Mouse (Mus musculus) limb, embryonic 10.5 days (tissue): ENCODE measurements at regions not wholly inside any gene's neighbourhood (a gene's known extent, or its start where the extent isn't known, plus 50 kb on each side); places are given as distances from the start of the nearest gene placed in this dataset.
"Not testable (repeated sequence)": the region's sequence is repeated elsewhere in the genome, so short reads cannot be mapped to it uniquely, and the experiment has no call there.

Experiments used
- DNase-seq: peaks from one replicate; pipeline ENCODE4 v3.0.0-alpha.2; 2017; ENCODE audit warnings: low spot score
- H3K27ac ChIP-seq: fragments of 300-500 bp; sonication (generic); 2 replicates; pipeline ENCODE4 v1.5.1; 2016; ENCODE audit warnings: mild to moderate bottlenecking
- H3K27me3 ChIP-seq: fragments of 300-500 bp; sonication (generic); 2 replicates; pipeline ENCODE4 v1.6.1; 2016; ENCODE audit warnings: low read depth, mild to moderate bottlenecking; ENCODE audit not compliant: poor library complexity, severe bottlenecking
- H3K36me3 ChIP-seq: fragments of 300-500 bp; sonication (generic); 2 replicates; pipeline ENCODE4 v1.6.1; 2016; ENCODE audit warnings: mild to moderate bottlenecking, moderate library complexity
- H3K4me1 ChIP-seq: fragments of 300-500 bp; sonication (generic); 2 replicates; pipeline ENCODE4 v1.6.1; 2016
- H3K4me3 ChIP-seq: fragments of 300-500 bp; sonication (generic); 2 replicates; pipeline ENCODE4 v1.5.1; 2016; ENCODE audit warnings: mild to moderate bottlenecking, moderate library complexity
- H3K9me3 ChIP-seq: fragments of 300-500 bp; sonication (generic); replicated peaks from 2 replicates; pipeline ENCODE4 v1.6.1; 2016; ENCODE audit warnings: mild to moderate bottlenecking
- WGBS: fragments of 180-500 bp; shearing (Covaris S2); methylation state at CpG from one replicate; pipeline ENCODE4 v1.1.7; 2016; 5-methylcytosine and 5-hydroxymethylcytosine counted together

DNA sequence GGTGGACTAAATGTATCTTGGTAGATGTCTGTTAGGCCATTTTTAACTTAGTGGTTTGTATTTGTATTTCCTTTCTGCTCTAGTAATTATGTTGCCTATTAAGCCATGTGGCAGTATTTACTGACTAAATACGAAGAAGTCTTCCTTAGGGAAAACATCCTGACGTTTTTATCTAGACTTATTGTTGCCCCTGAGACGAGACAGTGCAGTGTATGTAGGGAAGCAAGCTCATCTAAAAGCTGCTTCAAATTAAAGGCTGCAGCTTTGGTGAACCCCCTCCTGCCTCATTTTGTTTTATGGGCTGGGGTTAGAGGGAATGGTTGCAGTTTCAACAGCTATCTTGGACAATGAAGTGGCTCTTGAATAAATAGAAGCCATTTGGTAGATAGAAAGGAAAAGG lies 54.6 kb upstream of the C1galt1 start:
- H3K9me3 ChIP-seq, result no peaks in the 10 kb centered on the region
- H3K27me3 ChIP-seq, result no peaks in the 10 kb centered on the region
- no peak for DNase-seq
- 21% methylated on average over 3 of the region's 3 CpGs for WGBS
- no peak overlapping the region for H3K4me3 ChIP-seq
- H3K27ac ChIP-seq, result no peak overlapping the region
- no peaks in the 10 kb centered on the region for H3K36me3 ChIP-seq
- peaks cover 16% of the 10 kb centered on the region; the same call in 1 of the 2 replicates for H3K4me1 ChIP-seq

DNA sequence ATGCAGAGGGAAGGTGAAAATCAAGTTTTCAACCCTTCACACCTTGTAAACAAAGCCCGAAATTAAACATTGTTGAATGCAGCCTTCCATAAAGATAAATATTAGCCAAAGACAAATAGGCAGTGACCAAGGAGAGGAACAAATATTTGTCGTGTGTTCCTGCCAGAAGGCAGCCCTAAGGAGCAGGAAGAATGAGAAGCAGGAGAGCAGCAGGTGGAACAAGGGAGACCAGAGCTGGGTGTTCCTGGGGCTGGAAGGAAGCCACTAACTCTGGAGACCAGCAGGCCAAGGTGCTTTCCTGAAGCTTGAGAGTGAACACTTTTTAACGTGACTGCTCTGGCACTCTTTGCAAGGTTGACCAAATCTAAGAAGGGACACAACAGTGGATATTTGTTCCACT lies 55.6 kb upstream of the C1galt1 start:
- no peak overlapping the region for H3K27ac ChIP-seq
- WGBS, result 81% methylated on average over 3 of the region's 3 CpGs
- no peaks in the 10 kb centered on the region for H3K36me3 ChIP-seq
- DNase-seq, result no peak
- no peaks in the 10 kb centered on the region for H3K9me3 ChIP-seq
- H3K27me3 ChIP-seq, result no peaks in the 10 kb centered on the region
- H3K4me1 ChIP-seq, result peaks cover 16% of the 10 kb centered on the region; the same call in 1 of the 2 replicates
- H3K4me3 ChIP-seq, result no peak overlapping the region

DNA sequence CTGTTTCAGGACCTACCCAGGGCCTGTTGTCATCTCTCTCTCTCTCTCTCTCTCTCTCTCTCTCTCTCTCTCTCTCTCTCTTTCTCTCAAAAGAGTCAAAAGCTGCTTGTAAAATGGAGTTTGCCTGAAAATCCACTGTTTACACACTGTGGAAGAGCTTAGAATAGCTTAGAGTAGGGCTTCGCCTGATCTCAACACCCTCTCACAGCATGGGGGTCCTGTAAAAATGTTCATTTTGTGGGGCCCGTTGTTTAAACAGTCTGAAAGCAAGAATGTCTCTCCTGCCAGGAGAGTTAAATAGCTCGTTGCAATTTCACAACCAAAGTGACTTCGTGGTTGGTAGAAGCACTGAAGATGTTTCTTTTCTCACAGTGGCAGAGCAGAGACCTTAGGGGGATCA lies 59.2 kb upstream of the C1galt1 start:
- Histone ChIP-seq H3K4me3 (no peak overlapping the region), H3K4me1 (0 out of 2 replicates have a peak, but pooled peaks cover 16% of the 10 kb centered on the region), H3K36me3 (no peaks in the 10 kb centered on the region), H3K27me3 (no peaks in the 10 kb centered on the region), H3K9me3 (no peaks in the 10 kb centered on the region), H3K27ac (0 out of 2 replicates have a peak overlapping the region, but pooled peaks have one; percentile 22)
- DNase-seq, result no peak
- 81% methylated on average over 4 of the region's 4 CpGs for WGBS

DNA sequence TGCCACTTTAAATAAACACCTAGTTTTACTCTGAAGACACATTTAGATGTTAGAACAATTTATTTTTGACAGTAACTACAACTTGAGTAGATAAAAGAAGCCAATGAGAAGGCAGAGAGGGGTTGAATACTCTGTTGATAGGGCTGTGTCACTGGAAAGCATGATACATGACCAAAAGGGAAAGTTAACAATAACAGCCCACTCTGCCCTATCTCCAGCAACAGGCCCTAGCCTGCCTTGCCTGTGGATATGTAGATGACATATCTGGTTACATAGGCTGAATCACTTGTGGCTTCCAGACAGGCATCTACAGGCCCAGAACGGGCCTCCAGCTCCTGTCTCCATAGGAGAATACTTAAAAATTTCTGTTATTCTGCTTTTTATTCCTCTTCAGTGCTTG lies 61.6 kb upstream of the C1galt1 start:
- Histone ChIP-seq H3K9me3 (no peaks in the 10 kb centered on the region), H3K27ac (no peak overlapping the region), H3K4me1 (0 out of 2 replicates have a peak, but pooled peaks cover 11% of the 10 kb centered on the region), H3K36me3 (no peaks in the 10 kb centered on the region), H3K4me3 (no peak overlapping the region), H3K27me3 (no peaks in the 10 kb centered on the region)
- no peak for DNase-seq
- WGBS, result 85% methylated on average over 1 of the region's 1 CpGs

GRCm38 (mm10) chr6:7779959-7780358 lies 64.7 kb upstream of the C1galt1 start:
- no peaks in the 10 kb centered on the region for H3K4me1 ChIP-seq
- H3K4me3 ChIP-seq, result no peak overlapping the region
- no peaks in the 10 kb centered on the region for H3K36me3 ChIP-seq
- DNase-seq, result no peak
- no peaks in the 10 kb centered on the region for H3K27me3 ChIP-seq
- H3K27ac ChIP-seq, result no peak overlapping the region
- no peaks in the 10 kb centered on the region for H3K9me3 ChIP-seq
- 90% methylated on average over 2 of the region's 2 CpGs for WGBS

GRCm38 (mm10) chr6:7778642-7779404 lies 65.8 kb upstream of the C1galt1 start:
- H3K4me1 ChIP-seq, result no peaks in the 10 kb centered on the region
- H3K4me3 ChIP-seq, result no peak overlapping the region
- WGBS, result 77% methylated on average over 7 of the region's 7 CpGs
- no peak overlapping the region for H3K27ac ChIP-seq
- DNase-seq, result no peak
- H3K27me3 ChIP-seq, result no peaks in the 10 kb centered on the region
- H3K36me3 ChIP-seq, result no peaks in the 10 kb centered on the region
- no peaks in the 10 kb centered on the region for H3K9me3 ChIP-seq

GRCm38 (mm10) chr6:7768421-7768820 lies 75.4 kb upstream of the Asns start:
- H3K27me3 ChIP-seq, result no peaks in the 10 kb centered on the region
- DNase-seq, result no peak
- no peaks in the 10 kb centered on the region for H3K9me3 ChIP-seq
- H3K36me3 ChIP-seq, result no peaks in the 10 kb centered on the region
- no peak overlapping the region for H3K27ac ChIP-seq
- H3K4me1 ChIP-seq, result no peaks in the 10 kb centered on the region
- H3K4me3 ChIP-seq, result no peak overlapping the region

GRCm38 (mm10) chr6:7767631-7768030 lies 74.6 kb upstream of the Asns start:
- Histone ChIP-seq H3K4me1 (no peaks in the 10 kb centered on the region), H3K4me3 (no peak overlapping the region), H3K27me3 (no peaks in the 10 kb centered on the region), H3K36me3 (no peaks in the 10 kb centered on the region), H3K9me3 (no peaks in the 10 kb centered on the region), H3K27ac (no peak overlapping the region)
- WGBS, result 87% methylated on average over 4 of the region's 4 CpGs
- DNase-seq, result no peak

- no peak overlapping the region for H3K4me3 ChIP-seq
- H3K36me3 ChIP-seq, result no peaks in the 10 kb centered on the region
- DNase-seq, result no peak
- no peaks in the 10 kb centered on the region for H3K9me3 ChIP-seq
- no peak overlapping the region for H3K27ac ChIP-seq
- whole genome bisulfite sequencing, result 83% methylated on average over 5 of the region's 5 CpGs
- H3K27me3 ChIP-seq, result no peaks in the 10 kb centered on the region
- H3K4me1 ChIP-seq, result no peaks in the 10 kb centered on the region
Observed at GRCm38 (mm10) chr6:7759385-7759784, 66.3 kb upstream of the Asns start.

DNA sequence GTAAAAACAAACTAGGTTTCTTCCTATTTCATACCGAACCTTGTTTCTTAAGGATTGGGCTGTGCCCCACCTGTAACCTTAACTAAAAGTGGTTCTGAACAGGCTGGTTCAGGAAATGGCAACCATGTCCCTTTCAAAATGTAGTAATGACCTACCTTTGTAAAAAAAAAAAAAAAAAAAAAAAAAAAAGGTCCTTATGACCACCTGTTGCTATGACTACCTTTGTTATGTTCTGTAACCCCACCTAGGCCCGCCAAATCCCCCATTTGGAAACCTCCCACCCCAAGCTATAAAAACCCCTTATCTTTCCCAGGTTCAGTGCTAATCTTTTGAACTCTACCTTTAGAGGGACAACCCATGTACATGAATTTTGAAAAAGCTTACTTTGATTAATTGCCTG lies 60.8 kb upstream of the Asns start:
- no peaks in the 10 kb centered on the region for H3K27me3 ChIP-seq
- H3K9me3 ChIP-seq, result no peaks in the 10 kb centered on the region
- DNase-seq, result no peak
- H3K27ac ChIP-seq, result no peak overlapping the region
- peaks cover 10% of the 10 kb centered on the region for H3K4me1 ChIP-seq
- H3K36me3 ChIP-seq, result no peaks in the 10 kb centered on the region
- WGBS, result 87% methylated on average over 2 of the region's 2 CpGs
- no peak overlapping the region for H3K4me3 ChIP-seq

DNA sequence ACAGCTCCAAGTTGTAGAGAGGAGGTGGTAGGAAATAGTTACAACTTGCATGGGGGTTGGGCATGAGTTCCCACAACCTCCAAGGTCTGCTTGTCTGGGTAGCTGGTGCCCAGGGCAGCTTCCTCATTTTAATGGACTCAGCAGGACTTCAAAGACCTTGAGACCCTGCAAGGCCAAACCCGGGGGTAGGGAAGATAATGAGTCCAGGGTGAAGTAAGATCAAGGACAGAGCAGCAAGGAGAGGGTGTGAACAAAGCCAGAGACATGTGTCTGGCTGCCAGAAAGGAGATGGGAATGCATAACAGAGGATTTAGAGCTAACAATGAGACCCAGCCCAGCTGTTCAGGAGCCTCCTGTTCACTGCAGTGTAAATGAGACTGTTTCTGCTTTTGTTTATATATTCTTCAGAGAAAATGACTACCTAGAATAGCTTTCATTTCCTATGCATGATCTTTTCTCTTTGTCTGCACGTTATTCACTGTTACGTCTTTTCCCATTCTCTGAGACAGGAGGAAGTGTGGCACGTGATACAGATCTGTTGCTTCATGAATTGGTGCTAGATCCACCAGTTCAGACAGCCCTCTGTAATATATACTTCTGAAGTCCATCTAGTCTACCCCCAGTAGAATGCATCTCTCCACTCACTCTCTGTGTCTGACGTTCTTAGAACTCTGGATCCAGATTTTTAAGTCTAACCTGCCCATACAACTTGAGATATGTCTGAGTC lies 60.0 kb upstream of the Asns start:
- H3K36me3 ChIP-seq, result no peaks in the 10 kb centered on the region
- no peaks in the 10 kb centered on the region for H3K27me3 ChIP-seq
- no peak for DNase-seq
- H3K4me1 ChIP-seq, result peaks cover 10% of the 10 kb centered on the region
- H3K4me3 ChIP-seq, result no peak overlapping the region
- H3K9me3 ChIP-seq, result no peaks in the 10 kb centered on the region
- H3K27ac ChIP-seq, result peak overlapping the region; percentile 40
- 60% methylated on average over 5 of the region's 5 CpGs for WGBS

GRCm38 (mm10) chr6:7748536-7748935 lies 55.5 kb upstream of the Asns start:
- no peaks in the 10 kb centered on the region for H3K36me3 ChIP-seq
- no peak overlapping the region for H3K4me3 ChIP-seq
- H3K27ac ChIP-seq, result no peak overlapping the region
- no peaks in the 10 kb centered on the region for H3K27me3 ChIP-seq
- peaks cover 10% of the 10 kb centered on the region for H3K4me1 ChIP-seq
- H3K9me3 ChIP-seq, result no peaks in the 10 kb centered on the region
- DNase-seq, result no peak
- WGBS, result 89% methylated on average over 3 of the region's 3 CpGs

DNA sequence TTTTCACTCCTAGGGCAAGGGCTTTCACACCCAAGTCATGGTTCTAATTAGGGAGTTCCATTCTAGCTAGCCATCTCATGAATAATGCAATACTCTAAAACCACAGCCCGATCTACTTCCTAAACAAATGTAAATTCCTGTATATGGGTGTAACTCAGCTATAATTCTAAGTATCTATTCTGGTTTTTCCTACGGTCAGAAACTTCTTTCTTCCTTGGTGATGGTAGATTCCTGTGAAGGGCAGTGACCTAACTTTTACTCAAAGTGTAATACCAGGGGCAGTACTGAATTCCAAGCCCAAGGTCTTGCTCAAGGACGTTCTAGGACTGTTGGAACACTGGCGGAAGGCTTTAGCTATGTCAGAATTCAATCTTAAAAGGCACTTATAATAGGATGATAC lies 51.2 kb upstream of the Asns start:
- not testable (repeated sequence) for H3K27ac ChIP-seq, H3K4me1 ChIP-seq, DNase-seq, H3K4me3 ChIP-seq, H3K27me3 ChIP-seq, H3K9me3 ChIP-seq, H3K36me3 ChIP-seq
- 93% methylated on average over 4 of the region's 4 CpGs for WGBS
